In the genomic region with DNA sequence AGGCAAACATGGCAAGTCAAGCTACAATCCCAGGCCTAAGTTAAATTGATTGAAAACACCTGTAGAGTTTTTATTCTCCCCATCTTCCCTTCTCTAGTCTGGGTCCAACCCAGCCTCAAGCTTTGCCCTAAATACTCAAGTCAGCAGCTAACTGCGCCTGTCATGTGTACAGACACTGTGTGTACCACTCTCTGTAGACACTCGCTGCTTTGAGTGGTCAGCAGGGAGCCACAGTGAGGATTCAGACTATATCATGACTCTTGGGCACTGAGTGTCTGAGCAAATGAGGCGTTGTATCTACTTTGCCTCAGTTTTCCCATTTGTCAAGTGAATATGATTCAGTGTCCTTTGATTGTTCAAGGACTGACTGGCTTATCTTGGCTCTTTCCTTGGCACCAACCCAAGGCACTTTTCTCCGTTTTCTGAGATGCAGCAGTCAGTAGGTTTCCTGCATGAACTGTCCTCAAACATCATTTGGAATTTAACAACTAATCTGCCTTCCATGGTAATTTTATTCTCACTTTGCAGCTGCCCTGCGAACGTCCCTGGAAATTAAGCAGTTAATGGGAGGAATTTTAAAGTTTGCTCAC, we compare ENCODE assay signal across 25 mouse cellular contexts. TPM values are rescaled to one million over a fixed set of nuclear protein-coding genes. Genes with fewer than 3 reads are reported as not detected.
DNase-seq lines count a peak whose midpoint lies in the region; ATAC-seq and TF ChIP-seq lines count a peak whose summit lies in the region.
"Had no signal": no experiment of that assay in that cellular context is flagged by ENCODE, and none has a peak within 500 bp of the region (broad histone marks: within the 10 kb centered on the region; RNA-seq: fewer than 3 reads in every experiment).

No protein-coding gene starts in this region.

- H3K9me3 ChIP-seq in heart, embryonic 10.5 days, result 0 out of 2 replicates have a peak, but pooled peaks cover 7% of the 10 kb centered on the region
- no peaks in the 10 kb centered on the region; the same call in 1 of the 2 replicates for H3K9me3 ChIP-seq in midbrain, embryonic 11.5 days (ENCODE audit: control insufficient read depth, low read length)
- no peaks in the 10 kb centered on the region for H3K9me3 ChIP-seq in midbrain, embryonic 14.5 days (ENCODE audit: control insufficient read depth, low read length)
- no peaks in the 10 kb centered on the region for H3K9me3 ChIP-seq in hindbrain, embryonic 12.5 days (replicated peaks)
- H3K9me3 ChIP-seq: heart, embryonic 15.5 days had no signal

- no peak overlapping the region for H3K4me2 ChIP-seq in midbrain, embryonic 11.5 days
- no peak overlapping the region for H3K4me2 ChIP-seq in midbrain, embryonic 14.5 days (ENCODE audit: low read length)
- H3K4me2 ChIP-seq in hindbrain, embryonic 12.5 days (replicated peaks), result no peak overlapping the region
- H3K4me2 ChIP-seq: heart, embryonic 15.5 days had no signal

- TF ChIP-seq POLR2A in heart, adult 2 months (IDR thresholded peaks at IDR 0.05; ENCODE audit: insufficient read depth, low read depth, low read length), result no peak

- H3K27ac ChIP-seq in heart, embryonic 10.5 days, result 0 out of 2 replicates have a peak overlapping the region, but pooled peaks have one; percentile 36
- H3K27ac ChIP-seq in heart, adult 2 months, result no peak overlapping the region
- no peak overlapping the region for H3K27ac ChIP-seq in midbrain, embryonic 11.5 days (ENCODE audit: low read depth, low read length)
- no peak overlapping the region for H3K27ac ChIP-seq in midbrain, embryonic 14.5 days (replicated peaks; ENCODE audit: low read depth, low read length)
- H3K27ac ChIP-seq in hindbrain, embryonic 12.5 days, result no peak overlapping the region
- H3K27ac ChIP-seq: embryonic facial prominence, embryonic 10.5 days; forebrain, embryonic 10.5 days; heart, embryonic 15.5 days had no signal

- no peak for ATAC-seq in midbrain, embryonic 11.5 days (ENCODE audit: low FRiP score)
- no peak for ATAC-seq in midbrain, embryonic 14.5 days (ENCODE audit: low FRiP score, low TSS enrichment)
- no peak for ATAC-seq in hindbrain, embryonic 12.5 days (ENCODE audit: low FRiP score)
- ATAC-seq: forebrain, embryonic 14.5 days; hindbrain, embryonic 16.5 days; inflammation-experienced regulatory T-cells, adult 6 months; intestine, postnatal 0 days had no signal

- peaks cover 2% of the 10 kb centered on the region; the same call in 1 of the 2 replicates for H3K36me3 ChIP-seq in heart, embryonic 10.5 days
- H3K36me3 ChIP-seq in heart, adult 2 months (ENCODE audit: control insufficient read depth, insufficient read depth, low read length), result peaks cover 8% of the 10 kb centered on the region; the same call in 1 of the 2 replicates
- H3K36me3 ChIP-seq in midbrain, embryonic 11.5 days (ENCODE audit: control insufficient read depth, insufficient read depth, low read length), result no peaks in the 10 kb centered on the region
- no peaks in the 10 kb centered on the region for H3K36me3 ChIP-seq in midbrain, embryonic 14.5 days (ENCODE audit: control insufficient read depth, insufficient read depth, low read length)
- H3K36me3 ChIP-seq in hindbrain, embryonic 12.5 days, result no peaks in the 10 kb centered on the region
- H3K36me3 ChIP-seq: embryonic facial prominence, embryonic 10.5 days; heart, embryonic 15.5 days had no signal

- no peak overlapping the region for H3K9ac ChIP-seq in heart, adult 2 months (ENCODE audit: low read depth, low read length)
- no peak overlapping the region for H3K9ac ChIP-seq in midbrain, embryonic 11.5 days (ENCODE audit: low read length)
- H3K9ac ChIP-seq in midbrain, embryonic 14.5 days (replicated peaks; ENCODE audit: low read length), result no peak overlapping the region
- H3K9ac ChIP-seq in hindbrain, embryonic 12.5 days, result no peak overlapping the region
- H3K9ac ChIP-seq: heart, embryonic 15.5 days had no signal

- no peaks in the 10 kb centered on the region; the same call in 1 of the 2 replicates for H3K79me2 ChIP-seq in heart, adult 2 months (replicated peaks; ENCODE audit: control insufficient read depth, insufficient read depth, low read length)

- no peak for TF ChIP-seq EP300 in heart, adult 2 months (IDR thresholded peaks at IDR 0.05; ENCODE audit: insufficient read depth, low read depth, low read length)

- DNase-seq in heart, embryonic 10.5 days (ENCODE audit: low spot score), result no peak
- no peak for DNase-seq in heart, adult 2 months
- DNase-seq in midbrain, embryonic 11.5 days (ENCODE audit: low spot score, missing footprints), result peak; percentile 64
- no peak for DNase-seq in midbrain, embryonic 14.5 days
- DNase-seq in adrenal gland, postnatal 25 days, result peak; percentile 50
- DNase-seq in layer of hippocampus, postnatal 25 days (ENCODE audit: extremely low spot score in 1 of 2, low spot score in 1 of 2), result no peak
- DNase-seq: cerebellum, adult 2 months; gastrocnemius, postnatal 36 days; heart, postnatal 14 days had no signal

- TF ChIP-seq CTCF in heart, adult 2 months (IDR thresholded peaks at IDR 0.05), result no peak

- 70% methylated on average over 6 of the region's 6 CpGs for WGBS in heart, embryonic 10.5 days
- WGBS in heart, adult 2 months, result 72% methylated on average over 6 of the region's 6 CpGs
- 83% methylated on average over 6 of the region's 6 CpGs for WGBS in midbrain, embryonic 11.5 days
- 81% methylated on average over 6 of the region's 6 CpGs for WGBS in midbrain, embryonic 14.5 days
- WGBS in hindbrain, embryonic 12.5 days, result 88% methylated on average over 6 of the region's 6 CpGs

- intact Hi-C loops in heart, adult 2 months (cut with DNase I), result no loop called here

- H3K27me3 ChIP-seq in heart, embryonic 10.5 days (ENCODE audit: insufficient read depth, poor library complexity, severe bottlenecking), result no peaks in the 10 kb centered on the region
- H3K27me3 ChIP-seq in heart, adult 2 months (ENCODE audit: control insufficient read depth, insufficient read depth, low read length), result no peaks in the 10 kb centered on the region
- no peaks in the 10 kb centered on the region for H3K27me3 ChIP-seq in midbrain, embryonic 11.5 days (ENCODE audit: control insufficient read depth, insufficient read depth, low read length)
- H3K27me3 ChIP-seq in midbrain, embryonic 14.5 days (ENCODE audit: control insufficient read depth, insufficient read depth, low read length), result no peaks in the 10 kb centered on the region
- H3K27me3 ChIP-seq in hindbrain, embryonic 12.5 days, result no peaks in the 10 kb centered on the region
- H3K27me3 ChIP-seq: heart, embryonic 15.5 days had no signal

- H3K4me3 ChIP-seq in heart, embryonic 10.5 days, result no peak overlapping the region
- H3K4me3 ChIP-seq in heart, adult 2 months, result no peak overlapping the region
- H3K4me3 ChIP-seq in midbrain, embryonic 11.5 days (ENCODE audit: low read depth, low read length), result no peak overlapping the region
- H3K4me3 ChIP-seq in midbrain, embryonic 14.5 days (replicated peaks; ENCODE audit: low read depth, low read length), result no peak overlapping the region
- H3K4me3 ChIP-seq in hindbrain, embryonic 12.5 days, result no peak overlapping the region
- H3K4me3 ChIP-seq: embryonic facial prominence, embryonic 10.5 days; erythroblast, embryonic 14.5 days; forebrain, embryonic 10.5 days; heart, embryonic 15.5 days had no signal

- H3K4me1 ChIP-seq in heart, embryonic 10.5 days, result peaks cover 32% of the 10 kb centered on the region
- H3K4me1 ChIP-seq in heart, adult 2 months (ENCODE audit: control insufficient read depth, insufficient read depth, low read length), result peaks cover 11% of the 10 kb centered on the region
- H3K4me1 ChIP-seq in midbrain, embryonic 11.5 days (ENCODE audit: control insufficient read depth, insufficient read depth, low read length), result no peaks in the 10 kb centered on the region
- 0 out of 2 replicates have a peak, but pooled peaks cover 2% of the 10 kb centered on the region for H3K4me1 ChIP-seq in midbrain, embryonic 14.5 days (ENCODE audit: control insufficient read depth, insufficient read depth, low read length)
- peaks cover 8% of the 10 kb centered on the region for H3K4me1 ChIP-seq in hindbrain, embryonic 12.5 days

RNA-seq across cellular contexts. Expression of gene Gm17571, which starts 13.0 kb away (rescaled TPM):
- polyA plus RNA-seq in heart, embryonic 10.5 days (2016; fragmentation: Nextera tagmentation; extraction: Ambion mirVana), result not detected in 2 replicates
- total RNA-seq in heart, adult 2 months (2021), result not detected
- not detected in 2 replicates for polyA plus RNA-seq in heart, adult 2 months (2012; rRNA removed)
- not detected in 2 replicates for polyA plus RNA-seq in midbrain, embryonic 11.5 days (2014; fragmentation: Nextera tagmentation; extraction: Ambion mirVana)
- not detected in 2 replicates for polyA plus RNA-seq in midbrain, embryonic 14.5 days (2014; fragmentation: Nextera tagmentation; extraction: Ambion mirVana)
- total RNA-seq in adrenal gland, postnatal 25 days (2021), result not detected in 2 replicates
- total RNA-seq in layer of hippocampus, postnatal 25 days (2021), result not detected
- not detected in 2 replicates for polyA plus RNA-seq in hindbrain, embryonic 12.5 days (2016; fragmentation: Nextera tagmentation; extraction: Ambion mirVana)
- total RNA-seq: adrenal gland, adult 18-20 months; gastrocnemius, adult 8-10 months; gastrocnemius, postnatal 36 days; heart, adult 8-10 months; heart, postnatal 14 days; MEL had no signal
- polyA plus RNA-seq: C2C12; cerebellum, adult 2 months; embryonic facial prominence, embryonic 10.5 days; embryonic facial prominence, embryonic 14.5 days; erythroblast, embryonic 14.5 days; forebrain, embryonic 10.5 days; forebrain, embryonic 14.5 days; heart, embryonic 15.5 days; hindbrain, embryonic 11.5 days; hindbrain, embryonic 16.5 days; inflammation-experienced regulatory T-cells, adult 6 months; intestine, postnatal 0 days had no signal

Comparison
In these comparisons a context has a peak if more than half of its experiments do, and no peak if none do; other contexts are left out.
1. DNase-seq: peak in midbrain, embryonic 11.5 days (single experiment) and adrenal gland, postnatal 25 days (single experiment); none in heart, embryonic 10.5 days (single experiment), heart, adult 2 months (0 of 2), midbrain, embryonic 14.5 days (single experiment) and layer of hippocampus, postnatal 25 days (0 of 2).